Mouse (Mus musculus) lung, embryonic 14.5 days (tissue): ENCODE results near the gene Nhlh1. TPM values are rescaled to one million over a fixed set of nuclear protein-coding genes. Genes with fewer than 3 reads are reported as not detected.

Source experiments
- ATAC-seq: fragments of 200-750 bp; cut with Nextera tagmentation; 2 replicates; pipeline ENCODE4 v1.8.0; 2017; ENCODE audit warnings: mild to moderate bottlenecking, moderate TSS enrichment, moderate library complexity; ENCODE audit not compliant: insufficient read depth
- DNase-seq: peaks from one replicate; pipeline ENCODE4 v3.0.0-alpha.2; 2015
- H3K27ac ChIP-seq: fragments of 300-500 bp; sonication (generic); 2 replicates; pipeline ENCODE4 v1.5.1; 2014; ENCODE audit warnings: low read depth, mild to moderate bottlenecking, moderate library complexity
- H3K27me3 ChIP-seq: fragments of 300-500 bp; sonication (generic); 2 replicates; pipeline ENCODE4 v1.6.1; 2014; ENCODE audit warnings: low read length, control low read depth; ENCODE audit not compliant: insufficient read depth
- H3K36me3 ChIP-seq: fragments of 300-500 bp; sonication (generic); 2 replicates; pipeline ENCODE4 v1.6.1; 2014; ENCODE audit warnings: control low read depth; ENCODE audit not compliant: insufficient read depth
- H3K4me1 ChIP-seq: fragments of 300-500 bp; sonication (generic); 2 replicates; pipeline ENCODE4 v1.6.1; 2014; ENCODE audit warnings: antibody characterized with exemption, control low read depth; ENCODE audit not compliant: insufficient read depth
- H3K4me2 ChIP-seq: fragments of 300-500 bp; sonication (generic); 2 replicates; pipeline ENCODE4 v1.6.1; 2014; ENCODE audit warnings: mild to moderate bottlenecking
- H3K4me3 ChIP-seq: fragments of 300-500 bp; sonication (generic); 2 replicates; pipeline ENCODE4 v1.5.1; 2014; ENCODE audit warnings: low read depth, low read length
- H3K9ac ChIP-seq: fragments of 300-500 bp; sonication (generic); 2 replicates; pipeline ENCODE4 v1.6.1; 2014
- H3K9me3 ChIP-seq: fragments of 300-500 bp; sonication (generic); 2 replicates; pipeline ENCODE4 v1.6.1; 2016; ENCODE audit warnings: low read depth, low read length, control low read depth
- CTCF ChIP-seq: IDR thresholded peaks from 2 replicates; pipeline ENCODE4 v1.5.1; 2016; ENCODE audit warnings: antibody characterized with exemption, low read depth
- WGBS: fragments of 180-500 bp; shearing (Covaris S2); extraction: QIAGEN DNeasy Blood & Tissue Kit; methylation state at CpG from one replicate; pipeline ENCODE4 v1.1.7; 2014; 5-methylcytosine and 5-hydroxymethylcytosine counted together
- polyA plus RNA-seq: library from polyadenylated mRNA; unstranded; fragments of >200 nt; fragmentation: Nextera tagmentation; extraction: Ambion mirVana; gene quantifications from 2 replicates; pipeline ENCODE4 v1.2.1, GENCODE M21; 2014

The Nhlh1 gene
- polyA plus RNA-seq, 1 experiment from 2014 or later: not detected

- 36% methylated on average over 4 of the region's 4 CpGs for WGBS
- Histone ChIP-seq H3K9me3 (no peaks in the 10 kb centered on the region), H3K4me1 (no peaks in the 10 kb centered on the region), H3K36me3 (peaks cover 47% of the 10 kb centered on the region), H3K27me3 (no peaks in the 10 kb centered on the region), H3K4me2 (no peak overlapping the region), H3K9ac (no peak overlapping the region), H3K4me3 (no peak overlapping the region), H3K27ac (no peak overlapping the region)
- ATAC-seq: no peak
- TF ChIP-seq CTCF: no peak
- DNase-seq: no peak
Measured at GRCm38 (mm10) chr1:172063291-172064023, 6.1 kb upstream of the Nhlh1 start.

GRCm38 (mm10) chr1:172062101-172062500 is 4.7 kb upstream of the Nhlh1 start:
- TF ChIP-seq CTCF: no peak
- H3K36me3 ChIP-seq: peaks cover 33% of the 10 kb centered on the region
- H3K27ac ChIP-seq: no peak overlapping the region
- 81% methylated on average over 2 of the region's 2 CpGs for WGBS
- no peak overlapping the region for H3K4me2 ChIP-seq
- H3K9ac ChIP-seq: no peak overlapping the region
- no peaks in the 10 kb centered on the region for H3K27me3 ChIP-seq
- ATAC-seq (no peak), DNase-seq (no peak)
- H3K9me3 ChIP-seq: no peaks in the 10 kb centered on the region
- H3K4me1 ChIP-seq: no peaks in the 10 kb centered on the region
- no peak overlapping the region for H3K4me3 ChIP-seq

- ATAC-seq (no peak), DNase-seq (no peak)
- Histone ChIP-seq H3K9ac (no peak overlapping the region), H3K4me1 (no peaks in the 10 kb centered on the region), H3K4me2 (no peak overlapping the region), H3K4me3 (no peak overlapping the region), H3K27me3 (0 out of 2 replicates have a peak, but pooled peaks cover under 1% of the 10 kb centered on the region), H3K9me3 (no peaks in the 10 kb centered on the region), H3K27ac (no peak overlapping the region), H3K36me3 (peaks cover 24% of the 10 kb centered on the region)
- 14% methylated on average over 8 of the region's 8 CpGs for WGBS
- no peak for TF ChIP-seq CTCF
Measured at GRCm38 (mm10) chr1:172061217-172061616, 3.8 kb upstream of the Nhlh1 start.

GRCm38 (mm10) chr1:172060659-172061058 is 3.3 kb upstream of the Nhlh1 start:
- Histone ChIP-seq H3K27me3 (peaks cover 6% of the 10 kb centered on the region; the same call in 1 of the 2 replicates), H3K27ac (no peak overlapping the region), H3K9me3 (no peaks in the 10 kb centered on the region), H3K9ac (no peak overlapping the region), H3K36me3 (peaks cover 19% of the 10 kb centered on the region), H3K4me3 (no peak overlapping the region), H3K4me2 (no peak overlapping the region), H3K4me1 (no peaks in the 10 kb centered on the region)
- DNase-seq: no peak
- 34% methylated on average over 4 of the region's 4 CpGs for WGBS
- ATAC-seq: no peak
- TF ChIP-seq CTCF: no peak

GRCm38 (mm10) chr1:172058874-172059273 is 1.5 kb upstream of the Nhlh1 start:
- no peak for TF ChIP-seq CTCF
- Histone ChIP-seq H3K9me3 (no peaks in the 10 kb centered on the region), H3K4me1 (0 out of 2 replicates have a peak, but pooled peaks cover 4% of the 10 kb centered on the region), H3K36me3 (0 out of 2 replicates have a peak, but pooled peaks cover 1% of the 10 kb centered on the region), H3K9ac (no peak overlapping the region), H3K4me3 (no peak overlapping the region), H3K27ac (no peak overlapping the region), H3K4me2 (no peak overlapping the region), H3K27me3 (peaks cover 23% of the 10 kb centered on the region)
- DNase-seq (no peak), ATAC-seq (no peak)
- 65% methylated on average over 7 of the region's 7 CpGs for WGBS

GRCm38 (mm10) chr1:172058321-172058720 is 948 bp upstream of the Nhlh1 start:
- H3K9me3 ChIP-seq: no peaks in the 10 kb centered on the region
- DNase-seq (no peak), ATAC-seq (no peak)
- H3K27me3 ChIP-seq: peaks cover 28% of the 10 kb centered on the region
- TF ChIP-seq CTCF: no peak
- peaks cover 8% of the 10 kb centered on the region; the same call in 1 of the 2 replicates for H3K4me1 ChIP-seq
- 69% methylated on average over 6 of the region's 6 CpGs for WGBS
- H3K4me3 ChIP-seq: no peak overlapping the region
- H3K9ac ChIP-seq: no peak overlapping the region
- H3K27ac ChIP-seq: no peak overlapping the region
- no peaks in the 10 kb centered on the region for H3K36me3 ChIP-seq
- H3K4me2 ChIP-seq: no peak overlapping the region

- Histone ChIP-seq H3K4me3 (no peak overlapping the region), H3K4me2 (no peak overlapping the region), H3K9me3 (no peaks in the 10 kb centered on the region), H3K36me3 (no peaks in the 10 kb centered on the region), H3K27me3 (peaks cover 43% of the 10 kb centered on the region), H3K9ac (no peak overlapping the region), H3K27ac (no peak overlapping the region), H3K4me1 (peaks cover 8% of the 10 kb centered on the region; the same call in 1 of the 2 replicates)
- TF ChIP-seq CTCF: no peak
- 51% methylated on average over 4 of the region's 4 CpGs for WGBS
- ATAC-seq: no peak
- no peak for DNase-seq
Measured at GRCm38 (mm10) chr1:172056251-172056650, 1.1 kb downstream of the Nhlh1 start.
